Mouse (Mus musculus): ENCODE measurements at regions not wholly inside any gene's neighbourhood (a gene's known extent, or its start where the extent isn't known, plus 50 kb on each side); places are given as distances from the start of the nearest gene placed in this dataset.

GRCm38 (mm10) chr5:118329143-118329542 is 84.1 kb downstream of the 2410131K14Rik start:
- no peaks in the 10 kb centered on the region for H3K4me1 ChIP-seq (ENCODE audit: control insufficient read depth, insufficient read depth, low read length)
- H3K27me3 ChIP-seq (ENCODE audit: control insufficient read depth, insufficient read depth, low read length), result no peaks in the 10 kb centered on the region
- no peak overlapping the region for H3K27ac ChIP-seq (replicated peaks; ENCODE audit: low read depth, low read length)
- WGBS, result 82% methylated on average over 5 of the region's 5 CpGs
- H3K4me2 ChIP-seq (ENCODE audit: low read depth, low read length), result no peak overlapping the region
- ATAC-seq (replicated peaks; ENCODE audit: insufficient number of reproducible peaks, low FRiP score, low TSS enrichment, low read depth) (no peak), DNase-seq (ENCODE audit: low spot score) (no peak)
- H3K4me3 ChIP-seq (ENCODE audit: low read depth, low read length), result no peak overlapping the region
- H3K36me3 ChIP-seq (replicated peaks; ENCODE audit: control insufficient read depth, insufficient read depth, low read depth, low read length), result no peaks in the 10 kb centered on the region
- H3K9ac ChIP-seq (replicated peaks; ENCODE audit: low read length), result no peak overlapping the region
- no peaks in the 10 kb centered on the region for H3K9me3 ChIP-seq (replicated peaks; ENCODE audit: control insufficient read depth, low read length)

GRCm38 (mm10) chr5:118331286-118331607 is 86.2 kb downstream of the 2410131K14Rik start:
- 0 out of 2 replicates have a peak overlapping the region, but pooled peaks have one; percentile 6 for H3K9ac ChIP-seq (replicated peaks; ENCODE audit: low read length)
- peak; percentile 35; the same call in 1 of the 2 replicates for ATAC-seq (replicated peaks; ENCODE audit: insufficient number of reproducible peaks, low FRiP score, low TSS enrichment, low read depth)
- WGBS, result 21% methylated on average over 14 of the region's 14 CpGs
- H3K36me3 ChIP-seq (replicated peaks; ENCODE audit: control insufficient read depth, insufficient read depth, low read depth, low read length), result no peaks in the 10 kb centered on the region
- no peak for DNase-seq (ENCODE audit: low spot score)
- H3K4me3 ChIP-seq (ENCODE audit: low read depth, low read length), result no peak overlapping the region
- H3K4me1 ChIP-seq (ENCODE audit: control insufficient read depth, insufficient read depth, low read length), result no peaks in the 10 kb centered on the region
- H3K4me2 ChIP-seq (ENCODE audit: low read depth, low read length), result peak overlapping the region; percentile 77
- H3K9me3 ChIP-seq (replicated peaks; ENCODE audit: control insufficient read depth, low read length), result no peaks in the 10 kb centered on the region
- H3K27me3 ChIP-seq (ENCODE audit: control insufficient read depth, insufficient read depth, low read length), result no peaks in the 10 kb centered on the region
- no peak overlapping the region for H3K27ac ChIP-seq (replicated peaks; ENCODE audit: low read depth, low read length)

GRCm38 (mm10) chr5:118331608-118332394 is 86.8 kb downstream of the 2410131K14Rik start:
- ATAC-seq (replicated peaks; ENCODE audit: insufficient number of reproducible peaks, low FRiP score, low TSS enrichment, low read depth) (peak; percentile 49; the same call in 1 of the 2 replicates), DNase-seq (ENCODE audit: low spot score) (peak; percentile 93)
- Histone ChIP-seq H3K27ac (replicated peaks; ENCODE audit: low read depth, low read length) (peak overlapping the region; percentile 41; the same call in 1 of the 2 replicates), H3K9ac (replicated peaks; ENCODE audit: low read length) (peak overlapping the region; percentile 71), H3K4me3 (ENCODE audit: low read depth, low read length) (peak overlapping the region; percentile 30), H3K27me3 (ENCODE audit: control insufficient read depth, insufficient read depth, low read length) (no peaks in the 10 kb centered on the region), H3K4me1 (ENCODE audit: control insufficient read depth, insufficient read depth, low read length) (no peaks in the 10 kb centered on the region), H3K4me2 (ENCODE audit: low read depth, low read length) (peak overlapping the region; percentile 77), H3K9me3 (replicated peaks; ENCODE audit: control insufficient read depth, low read length) (no peaks in the 10 kb centered on the region), H3K36me3 (replicated peaks; ENCODE audit: control insufficient read depth, insufficient read depth, low read depth, low read length) (no peaks in the 10 kb centered on the region)
- WGBS, result under 1% methylated on average over 32 of the region's 32 CpGs

GRCm38 (mm10) chr5:118334054-118334453 is 89.0 kb downstream of the 2410131K14Rik start:
- H3K9me3 ChIP-seq (replicated peaks; ENCODE audit: control insufficient read depth, low read length), result no peaks in the 10 kb centered on the region
- no peak overlapping the region for H3K9ac ChIP-seq (replicated peaks; ENCODE audit: low read length)
- H3K36me3 ChIP-seq (replicated peaks; ENCODE audit: control insufficient read depth, insufficient read depth, low read depth, low read length), result no peaks in the 10 kb centered on the region
- ATAC-seq (replicated peaks; ENCODE audit: insufficient number of reproducible peaks, low FRiP score, low TSS enrichment, low read depth), result no peak
- H3K27me3 ChIP-seq (ENCODE audit: control insufficient read depth, insufficient read depth, low read length), result no peaks in the 10 kb centered on the region
- WGBS, result 86% methylated on average over 2 of the region's 2 CpGs
- no peak overlapping the region for H3K27ac ChIP-seq (replicated peaks; ENCODE audit: low read depth, low read length)
- H3K4me2 ChIP-seq (ENCODE audit: low read depth, low read length), result no peak overlapping the region
- H3K4me1 ChIP-seq (ENCODE audit: control insufficient read depth, insufficient read depth, low read length), result no peaks in the 10 kb centered on the region
- no peak for DNase-seq (ENCODE audit: low spot score)
- H3K4me3 ChIP-seq (ENCODE audit: low read depth, low read length), result no peak overlapping the region

- no peak overlapping the region for H3K4me2 ChIP-seq (ENCODE audit: low read depth, low read length)
- no peaks in the 10 kb centered on the region for H3K9me3 ChIP-seq (replicated peaks; ENCODE audit: control insufficient read depth, low read length)
- H3K27me3 ChIP-seq (ENCODE audit: control insufficient read depth, insufficient read depth, low read length), result no peaks in the 10 kb centered on the region
- no peaks in the 10 kb centered on the region for H3K36me3 ChIP-seq (replicated peaks; ENCODE audit: control insufficient read depth, insufficient read depth, low read depth, low read length)
- H3K4me1 ChIP-seq (ENCODE audit: control insufficient read depth, insufficient read depth, low read length), result no peaks in the 10 kb centered on the region; the same call in 1 of the 2 replicates
- no peak for DNase-seq (ENCODE audit: low spot score)
- H3K4me3 ChIP-seq (ENCODE audit: low read depth, low read length), result no peak overlapping the region
- H3K27ac ChIP-seq (replicated peaks; ENCODE audit: low read depth, low read length), result no peak overlapping the region
- no peak overlapping the region for H3K9ac ChIP-seq (replicated peaks; ENCODE audit: low read length)
- ATAC-seq (replicated peaks; ENCODE audit: insufficient number of reproducible peaks, low FRiP score, low TSS enrichment, low read depth), result no peak
- 91% methylated on average over 8 of the region's 8 CpGs for WGBS
These were observed 93.2 kb downstream of the 2410131K14Rik start for GRCm38 (mm10) chr5:118338186-118338585.

- no peak overlapping the region for H3K4me3 ChIP-seq (ENCODE audit: low read depth, low read length)
- no peak for DNase-seq (ENCODE audit: low spot score)
- H3K4me2 ChIP-seq (ENCODE audit: low read depth, low read length), result no peak overlapping the region
- no peak overlapping the region for H3K27ac ChIP-seq (replicated peaks; ENCODE audit: low read depth, low read length)
- no peaks in the 10 kb centered on the region for H3K27me3 ChIP-seq (ENCODE audit: control insufficient read depth, insufficient read depth, low read length)
- H3K9ac ChIP-seq (replicated peaks; ENCODE audit: low read length), result no peak overlapping the region
- no peaks in the 10 kb centered on the region for H3K36me3 ChIP-seq (replicated peaks; ENCODE audit: control insufficient read depth, insufficient read depth, low read depth, low read length)
- no peak for ATAC-seq (replicated peaks; ENCODE audit: insufficient number of reproducible peaks, low FRiP score, low TSS enrichment, low read depth)
- no peaks in the 10 kb centered on the region for H3K9me3 ChIP-seq (replicated peaks; ENCODE audit: control insufficient read depth, low read length)
- no peaks in the 10 kb centered on the region; the same call in 1 of the 2 replicates for H3K4me1 ChIP-seq (ENCODE audit: control insufficient read depth, insufficient read depth, low read length)
- WGBS, result 60% methylated on average over 22 of the region's 22 CpGs
These were observed 94.9 kb downstream of the 2410131K14Rik start for GRCm38 (mm10) chr5:118339676-118340661.

GRCm38 (mm10) chr5:118343444-118344320 is 98.7 kb downstream of the 2410131K14Rik start:
- ATAC-seq (replicated peaks; ENCODE audit: insufficient number of reproducible peaks, low FRiP score, low TSS enrichment, low read depth) (0 out of 2 replicates have a peak, but pooled peaks have one; percentile 44), DNase-seq (ENCODE audit: low spot score) (no peak)
- Histone ChIP-seq H3K9ac (replicated peaks; ENCODE audit: low read length) (no peak overlapping the region), H3K4me2 (ENCODE audit: low read depth, low read length) (no peak overlapping the region), H3K4me1 (ENCODE audit: control insufficient read depth, insufficient read depth, low read length) (no peaks in the 10 kb centered on the region; the same call in 1 of the 2 replicates), H3K9me3 (replicated peaks; ENCODE audit: control insufficient read depth, low read length) (no peaks in the 10 kb centered on the region), H3K27ac (replicated peaks; ENCODE audit: low read depth, low read length) (no peak overlapping the region), H3K36me3 (replicated peaks; ENCODE audit: control insufficient read depth, insufficient read depth, low read depth, low read length) (no peaks in the 10 kb centered on the region), H3K27me3 (ENCODE audit: control insufficient read depth, insufficient read depth, low read length) (no peaks in the 10 kb centered on the region), H3K4me3 (ENCODE audit: low read depth, low read length) (no peak overlapping the region)
- 25% methylated on average over 19 of the region's 19 CpGs for WGBS

Data from embryonic facial prominence, embryonic 11.5 days (tissue).